Mouse (Mus musculus) G1E (cell line): ENCODE measurements around the gene Slc22a2.

ENCODE experiments used
- CTCF ChIP-seq: IDR thresholded peaks from 2 replicates; pipeline ENCODE4 v1.5.1; 2012; ENCODE audit warnings: low read depth, low read length, inconsistent platforms, mixed read lengths
- GATA1 ChIP-seq: IDR thresholded peaks from 2 replicates; pipeline ENCODE4 v1.6.1; 2012; ENCODE audit warnings: borderline replicate concordance, low read length, inconsistent platforms, mixed read lengths
- GATA2 ChIP-seq: IDR thresholded peaks from 2 replicates; pipeline ENCODE4 v1.6.1; 2012; ENCODE audit warnings: low read depth, low read length, inconsistent platforms, borderline replicate concordance
- POLR2AphosphoS5 ChIP-seq: IDR thresholded peaks from 2 replicates; pipeline ENCODE4 v1.6.1; 2012; ENCODE audit warnings: low read depth, low read length, inconsistent platforms; ENCODE audit not compliant: insufficient replicate concordance
- TAL1 ChIP-seq: conservative IDR thresholded peaks from 2 replicates; pipeline ENCODE4 v1.6.1; 2012; ENCODE audit warnings: low read depth, low read length, inconsistent platforms, mixed read lengths

GRCm38 (mm10) chr17:12595846-12596515 lies 12.0 kb downstream of the Slc22a2 start:
- TF ChIP-seq CTCF (no peak), POLR2AphosphoS5 (no peak), GATA1 (no peak), GATA2 (no peak), TAL1 (no peak)
